Mouse (Mus musculus) cortical plate, adult 2 months (tissue): ENCODE measurements around the gene Krt2. TPM values are rescaled to one million over a fixed set of nuclear protein-coding genes. Genes with fewer than 3 reads are reported as not detected.

Experiments used
- H3K27ac ChIP-seq: fragments of 200-500 bp; 2 replicates; pipeline ENCODE4 v1.5.1; 2012; ENCODE audit warnings: low read length, control low read depth, inconsistent platforms; ENCODE audit not compliant: insufficient read depth
- H3K4me1 ChIP-seq: fragments of 200-500 bp; 2 replicates; pipeline ENCODE4 v1.6.1; 2011; ENCODE audit warnings: low read length; ENCODE audit not compliant: control insufficient read depth, insufficient read depth
- H3K4me3 ChIP-seq: fragments of 200-500 bp; 2 replicates; pipeline ENCODE4 v1.5.1; 2011; ENCODE audit warnings: mild to moderate bottlenecking, low read length, control low read depth; ENCODE audit not compliant: insufficient read depth
- CTCF ChIP-seq: fragments of 200-500 bp; IDR thresholded peaks from 2 replicates; pipeline ENCODE4 v1.5.1; 2011; ENCODE audit warnings: mild to moderate bottlenecking, control low read depth, low read length; ENCODE audit not compliant: insufficient read depth; ENCODE audit errors: extremely low read depth
- POLR2A ChIP-seq: fragments of 200-500 bp; IDR thresholded peaks from 2 replicates; pipeline ENCODE4 v1.6.1; 2011; ENCODE audit warnings: mild to moderate bottlenecking, low read length, control low read depth; ENCODE audit not compliant: insufficient read depth; ENCODE audit errors: extremely low read depth
- polyA plus RNA-seq: library from polyadenylated mRNA; depleted of rRNA; stranded (reverse); fragments of >200 nt; gene quantifications from 2 replicates; pipeline ENCODE4 v1.2.3, GENCODE M21; 2012

Krt2 gene
- polyA plus RNA-seq, 1 experiment, result 0.08 TPM

GRCm38 (mm10) chr15:101845971-101846403 lies 28.0 kb upstream of the Krt2 start:
- Histone ChIP-seq H3K4me3 (peak overlapping the region; percentile 36), H3K4me1 (peaks cover 2% of the 10 kb centered on the region; the same call in 1 of the 2 replicates), H3K27ac (peak overlapping the region; percentile 81)
- TF ChIP-seq POLR2A, result no peak
- TF ChIP-seq CTCF, result no peak

GRCm38 (mm10) chr15:101843192-101843591 lies 25.2 kb upstream of the Krt2 start:
- Histone ChIP-seq H3K4me1 (peaks cover 2% of the 10 kb centered on the region; the same call in 1 of the 2 replicates), H3K4me3 (no peak overlapping the region), H3K27ac (no peak overlapping the region)
- TF ChIP-seq CTCF, result no peak
- TF ChIP-seq POLR2A, result no peak

GRCm38 (mm10) chr15:101834784-101835328 lies 16.9 kb upstream of the Krt2 start:
- TF ChIP-seq POLR2A, result no peak
- TF ChIP-seq CTCF, result peak; percentile 25; the same call in 1 of the 2 replicates
- H3K4me3 ChIP-seq, result no peak overlapping the region
- no peak overlapping the region for H3K27ac ChIP-seq
- no peaks in the 10 kb centered on the region for H3K4me1 ChIP-seq

GRCm38 (mm10) chr15:101833131-101833530 lies 15.2 kb upstream of the Krt2 start:
- Histone ChIP-seq H3K4me3 (no peak overlapping the region), H3K4me1 (no peaks in the 10 kb centered on the region), H3K27ac (no peak overlapping the region)
- TF ChIP-seq POLR2A (no peak), CTCF (no peak)

GRCm38 (mm10) chr15:101829441-101829840 lies 11.5 kb upstream of the Krt2 start:
- Histone ChIP-seq H3K4me1 (no peaks in the 10 kb centered on the region), H3K4me3 (no peak overlapping the region), H3K27ac (no peak overlapping the region)
- TF ChIP-seq CTCF (no peak), POLR2A (no peak)

- no peaks in the 10 kb centered on the region for H3K4me1 ChIP-seq
- TF ChIP-seq POLR2A (no peak), CTCF (no peak)
- H3K4me3 ChIP-seq, result no peak overlapping the region
- no peak overlapping the region for H3K27ac ChIP-seq
Observed at GRCm38 (mm10) chr15:101821786-101822185, 3.8 kb upstream of the Krt2 start.

GRCm38 (mm10) chr15:101803052-101803822 lies 14.7 kb downstream of the Krt2 start:
- TF ChIP-seq POLR2A (no peak), CTCF (no peak)
- H3K4me1 ChIP-seq, result peaks cover 7% of the 10 kb centered on the region
- H3K4me3 ChIP-seq, result no peak overlapping the region
- no peak overlapping the region for H3K27ac ChIP-seq

- TF ChIP-seq CTCF, result no peak
- TF ChIP-seq POLR2A, result no peak
- Histone ChIP-seq H3K4me3 (no peak within 1 kb of the TSS), H3K27ac (no peak within 1 kb of the TSS), H3K4me1 (peaks cover 9% of the 10 kb centered on the region)
Observed at GRCm38 (mm10) chr15:101802296-101802835, 15.6 kb downstream of the Krt2 start, which contains the start of gene Krt73. Krt73 (minus strand) TSS chr15:101802346.

GRCm38 (mm10) chr15:101790867-101791266 lies 27.1 kb downstream of the Krt2 start:
- H3K27ac ChIP-seq, result no peak overlapping the region
- TF ChIP-seq POLR2A (no peak), CTCF (no peak)
- H3K4me1 ChIP-seq, result no peaks in the 10 kb centered on the region
- H3K4me3 ChIP-seq, result no peak overlapping the region

- TF ChIP-seq CTCF (no peak), POLR2A (no peak)
- Histone ChIP-seq H3K27ac (no peak within 1 kb of the TSS), H3K4me1 (no peaks in the 10 kb centered on the region), H3K4me3 (no peak within 1 kb of the TSS)
Observed at GRCm38 (mm10) chr15:101786360-101786759, 31.6 kb downstream of the Krt2 start, which contains the start of gene Krt72. Krt72 (minus strand) TSS chr15:101786460.
